Mouse (Mus musculus) CH12.LX (cell line): Measurements from ENCODE around the gene Slc39a10.

Experiments used
- CTCF ChIP-seq, 2 experiments: IDR thresholded peaks in 1 of 2; conservative IDR thresholded peaks in 1 of 2; 2 replicates each; pipeline ENCODE4 v1.5.1; 2011 to 2012; ENCODE audit warnings: low read depth in 2 of 2, low read length in 2 of 2, improper control_type of control experiment in 1 of 2, inconsistent platforms in 1 of 2, mild to moderate bottlenecking in 1 of 2, moderate library complexity in 1 of 2
- EP300 ChIP-seq: IDR thresholded peaks from 2 replicates; pipeline ENCODE4 v1.6.1; 2011; ENCODE audit warnings: low read length, improper control_type of control experiment
- GABPA ChIP-seq: IDR thresholded peaks from 2 replicates; pipeline ENCODE4 v1.6.1; 2012; ENCODE audit warnings: low read depth, low read length, improper control_type of control experiment, inconsistent platforms; ENCODE audit not compliant: insufficient replicate concordance
- MAFK ChIP-seq: IDR thresholded peaks from 2 replicates; pipeline ENCODE4 v1.6.1; 2011; ENCODE audit warnings: low read length, improper control_type of control experiment; ENCODE audit not compliant: insufficient replicate concordance
- MAX ChIP-seq: IDR thresholded peaks from 2 replicates; pipeline ENCODE4 v1.6.1; 2011; ENCODE audit warnings: low read length, improper control_type of control experiment
- MAZ ChIP-seq: IDR thresholded peaks from 2 replicates; pipeline ENCODE4 v1.6.1; 2012; ENCODE audit warnings: low read depth, mild to moderate bottlenecking, inconsistent platforms, low read length, improper control_type of control experiment, moderate library complexity
- NRF1 ChIP-seq: IDR thresholded peaks from 2 replicates; pipeline ENCODE4 v1.6.1; 2014; ENCODE audit warnings: low read depth, mild to moderate bottlenecking, inconsistent platforms, low read length, improper control_type of control experiment, moderate library complexity
- POLR2A ChIP-seq: IDR thresholded peaks from 2 replicates; pipeline ENCODE4 v1.6.1; 2011; ENCODE audit warnings: low read depth, mild to moderate bottlenecking, improper control_type of control experiment, low read length
- RAD21 ChIP-seq: IDR thresholded peaks from 2 replicates; pipeline ENCODE4 v1.6.1; 2011; ENCODE audit warnings: low read depth, mild to moderate bottlenecking, low read length, improper control_type of control experiment, moderate library complexity
- TBP ChIP-seq: conservative IDR thresholded peaks from 2 replicates; pipeline ENCODE4 v1.6.1; 2011; ENCODE audit warnings: low read depth, low read length, improper control_type of control experiment
- TCF12 ChIP-seq: IDR thresholded peaks from 2 replicates; pipeline ENCODE4 v1.6.1; 2014; ENCODE audit warnings: low read depth, mild to moderate bottlenecking, inconsistent platforms, low read length, improper control_type of control experiment
- ZC3H11A ChIP-seq: IDR thresholded peaks from 2 replicates; pipeline ENCODE4 v1.6.1; 2012; ENCODE audit warnings: low read depth, mild to moderate bottlenecking, inconsistent platforms, low read length, improper control_type of control experiment
- ZMIZ1 ChIP-seq: IDR thresholded peaks from 2 replicates; pipeline ENCODE4 v1.6.1; 2012; ENCODE audit warnings: low read depth, mild to moderate bottlenecking, inconsistent platforms, low read length, improper control_type of control experiment

DNA sequence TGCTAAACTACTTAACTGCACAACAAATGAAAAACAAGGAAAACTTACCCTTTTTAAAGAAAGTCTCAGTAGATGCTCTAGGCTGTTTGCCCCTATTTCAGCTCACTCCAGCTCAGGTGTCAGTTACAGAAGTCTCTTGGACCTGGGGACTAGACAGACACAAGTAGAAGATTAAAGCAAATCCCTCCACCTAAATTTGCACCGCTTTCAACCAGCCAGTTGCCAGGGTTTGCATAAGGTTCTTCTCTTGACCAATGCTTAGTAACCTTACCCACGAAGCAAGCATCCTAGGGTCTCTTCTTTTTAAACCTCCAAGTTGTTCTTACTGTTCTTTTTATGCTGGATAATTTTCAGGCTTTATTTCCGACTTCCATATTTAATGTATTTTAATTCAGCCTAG, at the start of gene Slc39a10:
- no peak for TF ChIP-seq GABPA
- TF ChIP-seq RAD21 = no peak
- TF ChIP-seq POLR2A = no peak
- no peak for TF ChIP-seq MAX
- TF ChIP-seq ZC3H11A = no peak
- TF ChIP-seq ZMIZ1 = no peak
- TF ChIP-seq MAZ = no peak
- TF ChIP-seq TCF12 = no peak
- no peak for TF ChIP-seq EP300
- TF ChIP-seq TBP = no peak
- TF ChIP-seq MAFK = no peak
- no peak for TF ChIP-seq CTCF (conservative IDR thresholded peaks at IDR 0.05 in 1 of 2, IDR thresholded peaks at IDR 0.05 in 1 of 2; ENCODE audit: low read depth in 2 of 2, low read length in 2 of 2)
- TF ChIP-seq NRF1 = no peak
